Mouse (Mus musculus): Measurements from ENCODE around the gene Agmat. TPM values are rescaled to one million over a fixed set of nuclear protein-coding genes. Genes with fewer than 3 reads are reported as not detected.
"Not testable (repeated sequence)": the region's sequence is repeated elsewhere in the genome, so short reads cannot be mapped to it uniquely, and the experiment has no call there.

Agmat gene
- total and polyA plus RNA-seq, 2 experiments from 2014 or later = 0.60 TPM; not detected in 1

DNA sequence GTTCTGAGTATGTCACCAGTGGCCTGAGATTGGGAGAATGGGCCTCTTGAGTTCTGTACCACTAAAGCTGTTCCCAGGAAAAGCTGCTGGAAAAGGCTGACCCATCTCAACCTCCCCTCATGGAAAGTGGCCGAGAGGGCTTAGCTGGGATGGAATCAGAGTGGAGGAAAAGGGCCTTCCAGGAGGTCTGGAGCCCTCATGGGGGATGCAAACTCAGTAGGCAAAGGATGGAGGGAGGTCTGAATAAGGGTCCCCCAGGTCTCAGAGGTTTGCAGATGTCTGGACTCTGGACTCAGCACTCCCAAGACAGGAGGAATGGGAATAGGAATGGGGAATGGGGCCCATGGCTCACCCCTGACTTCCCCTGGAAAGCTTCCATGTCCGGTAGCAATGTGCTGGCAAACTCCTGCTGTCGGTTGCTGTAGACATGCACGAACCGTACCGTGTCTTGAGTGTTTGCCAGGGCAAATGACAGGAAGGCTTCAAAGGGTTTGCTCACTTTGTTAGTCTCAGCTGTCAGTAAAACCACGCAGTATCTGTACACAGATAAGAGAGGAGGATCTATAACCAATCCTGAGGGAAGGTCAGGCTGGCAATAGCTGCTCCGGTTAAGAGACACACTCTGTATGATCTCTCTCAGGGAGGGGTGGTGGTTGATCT, 23.2 kb downstream of the Agmat start:
- H3K9me3 ChIP-seq (ENCODE audit: low read length) = no peaks in the 10 kb centered on the region
- H3K36me3 ChIP-seq (ENCODE audit: insufficient read depth, low read length) = peaks cover 56% of the 10 kb centered on the region
- no peak overlapping the region for H3K9ac ChIP-seq (replicated peaks; ENCODE audit: low read length)
- H3K4me1 ChIP-seq (ENCODE audit: insufficient read depth, low read length) = no peaks in the 10 kb centered on the region; the same call in 1 of the 2 replicates
- H3K27ac ChIP-seq = no peak overlapping the region
- H3K27me3 ChIP-seq (ENCODE audit: insufficient read depth, low read length) = no peaks in the 10 kb centered on the region
- DNase-seq (ENCODE audit: low spot score) (no peak), ATAC-seq (no peak)
- WGBS = 58% methylated on average over 8 of the region's 8 CpGs
- no peak for TF ChIP-seq CTCF (IDR thresholded peaks at IDR 0.05; ENCODE audit: low read depth)
- H3K4me2 ChIP-seq (ENCODE audit: low read depth, low read length) = no peak overlapping the region
- no peak overlapping the region for H3K4me3 ChIP-seq (ENCODE audit: low read length)

- H3K4me2 ChIP-seq (ENCODE audit: low read depth, low read length) = no peak overlapping the region
- WGBS = 93% methylated on average over 8 of the region's 8 CpGs
- DNase-seq (ENCODE audit: low spot score) (no peak), ATAC-seq (no peak)
- H3K9ac ChIP-seq (replicated peaks; ENCODE audit: low read length) = no peak overlapping the region
- no peak overlapping the region for H3K27ac ChIP-seq
- no peaks in the 10 kb centered on the region for H3K9me3 ChIP-seq (ENCODE audit: low read length)
- H3K36me3 ChIP-seq (ENCODE audit: insufficient read depth, low read length) = peaks cover 72% of the 10 kb centered on the region
- H3K4me1 ChIP-seq (ENCODE audit: insufficient read depth, low read length) = no peaks in the 10 kb centered on the region; the same call in 1 of the 2 replicates
- TF ChIP-seq CTCF (IDR thresholded peaks at IDR 0.05; ENCODE audit: low read depth) = no peak
- no peaks in the 10 kb centered on the region for H3K27me3 ChIP-seq (ENCODE audit: insufficient read depth, low read length)
- H3K4me3 ChIP-seq (ENCODE audit: low read length) = no peak overlapping the region
Observed at GRCm38 (mm10) chr4:141771823-141772222, 25.4 kb downstream of the Agmat start.

- not testable (repeated sequence) for H3K9ac ChIP-seq (replicated peaks; ENCODE audit: low read length); H3K4me2 ChIP-seq (ENCODE audit: low read depth, low read length); H3K27me3 ChIP-seq (ENCODE audit: insufficient read depth, low read length); H3K9me3 ChIP-seq (ENCODE audit: low read length); H3K27ac ChIP-seq; H3K4me1 ChIP-seq (ENCODE audit: insufficient read depth, low read length); DNase-seq (ENCODE audit: low spot score); H3K4me3 ChIP-seq (ENCODE audit: low read length); ATAC-seq
- peaks cover 74% of the 10 kb centered on the region for H3K36me3 ChIP-seq (ENCODE audit: insufficient read depth, low read length)
- WGBS = 87% methylated on average over 4 of the region's 4 CpGs
Observed at GRCm38 (mm10) chr4:141773019-141773418, 26.5 kb downstream of the Agmat start.

GRCm38 (mm10) chr4:141779828-141780227, 33.4 kb downstream of the Agmat start:
- no peak overlapping the region for H3K9ac ChIP-seq (replicated peaks; ENCODE audit: low read length)
- peaks cover 56% of the 10 kb centered on the region for H3K36me3 ChIP-seq (ENCODE audit: insufficient read depth, low read length)
- no peaks in the 10 kb centered on the region for H3K27me3 ChIP-seq (ENCODE audit: insufficient read depth, low read length)
- no peaks in the 10 kb centered on the region for H3K4me1 ChIP-seq (ENCODE audit: insufficient read depth, low read length)
- H3K9me3 ChIP-seq (ENCODE audit: low read length) = no peaks in the 10 kb centered on the region
- WGBS = 90% methylated on average over 8 of the region's 8 CpGs
- no peak for DNase-seq (ENCODE audit: low spot score)
- ATAC-seq = no peak
- no peak overlapping the region for H3K27ac ChIP-seq
- no peak overlapping the region for H3K4me3 ChIP-seq (ENCODE audit: low read length)
- no peak for TF ChIP-seq CTCF (IDR thresholded peaks at IDR 0.05; ENCODE audit: low read depth)
- H3K4me2 ChIP-seq (ENCODE audit: low read depth, low read length) = no peak overlapping the region

DNA sequence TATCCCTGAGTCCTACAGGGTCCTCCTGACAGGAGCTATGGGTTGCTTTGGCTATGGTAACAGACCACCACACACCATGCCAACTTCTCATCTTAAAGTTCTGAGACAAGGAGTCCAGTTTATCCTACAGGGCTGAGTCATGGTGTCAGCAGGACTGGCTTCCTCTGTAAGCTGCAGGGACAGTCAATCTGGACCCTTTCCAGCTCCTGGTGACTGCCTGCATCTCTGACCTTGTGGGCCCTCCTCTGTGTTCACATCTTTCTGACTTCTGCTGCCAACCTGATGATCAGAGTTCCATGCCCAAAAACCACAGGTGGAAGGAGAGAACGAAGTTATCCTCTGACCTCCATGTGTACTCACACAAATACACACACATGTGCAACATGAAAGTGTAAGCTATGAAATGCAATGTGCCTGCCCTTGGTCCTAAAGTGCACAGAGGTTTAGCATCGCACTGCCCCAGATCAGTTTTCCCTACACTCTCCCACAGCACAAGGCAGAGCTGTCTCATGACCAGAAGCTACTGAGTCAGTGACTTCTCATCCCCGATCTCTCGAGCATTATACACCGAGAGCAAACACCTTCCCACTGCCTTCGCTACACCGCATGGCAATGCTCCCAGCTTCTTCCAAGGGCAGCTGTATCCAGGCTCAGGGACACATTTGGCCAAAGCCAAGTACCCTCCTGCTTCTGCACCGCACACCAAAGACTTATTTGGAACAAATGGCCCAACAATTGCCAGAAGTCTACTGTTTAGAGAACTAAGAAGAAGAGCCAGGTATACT, 34.9 kb downstream of the Agmat start:
- Histone ChIP-seq H3K4me3 (ENCODE audit: low read length) (no peak overlapping the region), H3K9ac (replicated peaks; ENCODE audit: low read length) (no peak overlapping the region), H3K9me3 (ENCODE audit: low read length) (no peaks in the 10 kb centered on the region), H3K27me3 (ENCODE audit: insufficient read depth, low read length) (no peaks in the 10 kb centered on the region), H3K36me3 (ENCODE audit: insufficient read depth, low read length) (peaks cover 50% of the 10 kb centered on the region), H3K4me1 (ENCODE audit: insufficient read depth, low read length) (no peaks in the 10 kb centered on the region), H3K27ac (no peak overlapping the region), H3K4me2 (ENCODE audit: low read depth, low read length) (no peak overlapping the region)
- 94% methylated on average over 8 of the region's 8 CpGs for WGBS
- TF ChIP-seq CTCF (IDR thresholded peaks at IDR 0.05; ENCODE audit: low read depth) = no peak
- ATAC-seq (no peak), DNase-seq (ENCODE audit: low spot score) (no peak)

- Histone ChIP-seq H3K9me3 (ENCODE audit: low read length) (no peaks in the 10 kb centered on the region), H3K9ac (replicated peaks; ENCODE audit: low read length) (no peak overlapping the region), H3K27ac (no peak overlapping the region), H3K27me3 (ENCODE audit: insufficient read depth, low read length) (no peaks in the 10 kb centered on the region), H3K36me3 (ENCODE audit: insufficient read depth, low read length) (peaks cover 44% of the 10 kb centered on the region), H3K4me3 (ENCODE audit: low read length) (no peak overlapping the region), H3K4me2 (ENCODE audit: low read depth, low read length) (no peak overlapping the region), H3K4me1 (ENCODE audit: insufficient read depth, low read length) (0 out of 2 replicates have a peak, but pooled peaks cover 3% of the 10 kb centered on the region)
- 90% methylated on average over 5 of the region's 5 CpGs for WGBS
- DNase-seq (ENCODE audit: low spot score) = no peak
- ATAC-seq = no peak
- TF ChIP-seq CTCF (IDR thresholded peaks at IDR 0.05; ENCODE audit: low read depth) = no peak
Observed at GRCm38 (mm10) chr4:141784835-141785234, 38.4 kb downstream of the Agmat start.

DNA sequence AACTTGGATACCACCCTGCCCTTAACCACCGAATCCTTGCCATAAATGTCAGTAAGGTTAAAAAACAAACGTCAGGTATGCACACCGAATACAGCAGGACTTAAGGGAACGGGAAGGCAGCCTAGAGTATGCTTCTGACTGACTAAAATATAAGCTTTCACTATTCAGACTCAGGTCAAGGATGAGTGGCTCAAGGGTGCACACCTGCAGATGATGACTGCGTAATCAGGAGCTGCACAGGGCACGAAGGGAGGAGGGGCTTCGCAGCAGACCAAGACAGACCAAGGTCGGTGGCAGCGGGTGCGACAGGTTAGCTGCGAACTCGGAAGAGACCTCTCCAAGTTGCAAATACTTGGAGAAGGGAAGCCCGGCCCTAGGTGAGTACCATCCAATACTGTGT, 39.7 kb downstream of the Agmat start:
- Histone ChIP-seq H3K9ac (replicated peaks; ENCODE audit: low read length) (no peak overlapping the region), H3K4me1 (ENCODE audit: insufficient read depth, low read length) (0 out of 2 replicates have a peak, but pooled peaks cover 5% of the 10 kb centered on the region), H3K27me3 (ENCODE audit: insufficient read depth, low read length) (no peaks in the 10 kb centered on the region), H3K27ac (no peak overlapping the region), H3K36me3 (ENCODE audit: insufficient read depth, low read length) (peaks cover 37% of the 10 kb centered on the region), H3K4me3 (ENCODE audit: low read length) (no peak overlapping the region), H3K4me2 (ENCODE audit: low read depth, low read length) (no peak overlapping the region), H3K9me3 (ENCODE audit: low read length) (no peaks in the 10 kb centered on the region)
- no peak for TF ChIP-seq CTCF (IDR thresholded peaks at IDR 0.05; ENCODE audit: low read depth)
- DNase-seq (ENCODE audit: low spot score) = no peak
- 94% methylated on average over 13 of the region's 13 CpGs for WGBS
- ATAC-seq = no peak
